In genomic region chr13:4228441-4228840, GRCm38 (mm10) we compare ENCODE assay signal across 10 mouse cellular contexts. TPM values are rescaled to one million over a fixed set of nuclear protein-coding genes. Genes with fewer than 3 reads are reported as not detected.
DNase-seq lines count a peak whose midpoint lies in the region; ATAC-seq lines count a peak whose summit lies in the region.
"Had no signal": no experiment of that assay in that cellular context is flagged by ENCODE, and none has a peak within 500 bp of the region (broad histone marks: within the 10 kb centered on the region; RNA-seq: fewer than 3 reads in every experiment).

Gene Akr1c19 (plus strand): TSS chr13:4228700.

- no peak within 1 kb of the TSS for H3K9ac ChIP-seq in lung, embryonic 15.5 days
- H3K9ac ChIP-seq in liver, embryonic 12.5 days = no peak within 1 kb of the TSS
- no peak within 1 kb of the TSS for H3K9ac ChIP-seq in stomach, embryonic 16.5 days (ENCODE audit: low read length)

- H3K27ac ChIP-seq in lung, embryonic 15.5 days = no peak within 1 kb of the TSS
- H3K27ac ChIP-seq in liver, embryonic 12.5 days = no peak within 1 kb of the TSS
- H3K27ac ChIP-seq in stomach, embryonic 16.5 days (ENCODE audit: low read length) = no peak within 1 kb of the TSS
- no peak within 1 kb of the TSS for H3K27ac ChIP-seq in forebrain, embryonic 10.5 days
- H3K27ac ChIP-seq: left cerebral cortex, adult 2 months had no signal

- 43% methylated on average over 1 of the region's 1 CpGs for WGBS in lung, embryonic 15.5 days
- WGBS in liver, embryonic 12.5 days (ENCODE audit: insufficient replicate concordance) = 44% methylated on average over 1 of the region's 1 CpGs
- WGBS in stomach, embryonic 16.5 days = 61% methylated on average over 1 of the region's 1 CpGs
- WGBS in forebrain, embryonic 10.5 days = 85% methylated on average over 1 of the region's 1 CpGs

- intact Hi-C loops in heart, postnatal 25 days (cut with DNase I) = no loop called here

- no peaks in the 10 kb centered on the region for H3K27me3 ChIP-seq in lung, embryonic 15.5 days
- H3K27me3 ChIP-seq in liver, embryonic 12.5 days (replicated peaks) = no peaks in the 10 kb centered on the region
- H3K27me3 ChIP-seq in stomach, embryonic 16.5 days (ENCODE audit: control insufficient read depth, insufficient read depth, low read length) = no peaks in the 10 kb centered on the region
- H3K27me3 ChIP-seq in forebrain, embryonic 10.5 days (ENCODE audit: poor library complexity, severe bottlenecking) = no peaks in the 10 kb centered on the region

- DNase-seq in lung, postnatal 4 days = no peak
- DNase-seq in heart, postnatal 25 days (ENCODE audit: low spot score) = peak; percentile 4
- no peak for DNase-seq in forebrain, embryonic 10.5 days (ENCODE audit: extremely low spot score, low spot score)
- no peak for DNase-seq in thymus, postnatal 25 days
- DNase-seq: gastrocnemius, postnatal 25 days had no signal

- H3K9me3 ChIP-seq in lung, embryonic 15.5 days = no peaks in the 10 kb centered on the region
- no peaks in the 10 kb centered on the region for H3K9me3 ChIP-seq in liver, embryonic 12.5 days (replicated peaks)
- H3K9me3 ChIP-seq in stomach, embryonic 16.5 days (replicated peaks; ENCODE audit: control insufficient read depth, low read length) = no peaks in the 10 kb centered on the region
- no peaks in the 10 kb centered on the region for H3K9me3 ChIP-seq in forebrain, embryonic 10.5 days

- ATAC-seq in lung, embryonic 15.5 days (ENCODE audit: borderline replicate concordance, extremely low read depth, low FRiP score, low TSS enrichment) = 0 out of 2 replicates have a peak, but pooled peaks have one; percentile 19
- no peak for ATAC-seq in liver, embryonic 12.5 days
- no peak for ATAC-seq in stomach, embryonic 16.5 days (ENCODE audit: insufficient read depth, low FRiP score)
- ATAC-seq: inflammation-experienced regulatory T-cells, adult 6 months had no signal

- no peak within 1 kb of the TSS for H3K4me2 ChIP-seq in lung, embryonic 15.5 days
- H3K4me2 ChIP-seq in liver, embryonic 12.5 days = no peak within 1 kb of the TSS
- no peak within 1 kb of the TSS for H3K4me2 ChIP-seq in stomach, embryonic 16.5 days (ENCODE audit: low read depth, low read length)

- no peak within 1 kb of the TSS for H3K4me3 ChIP-seq in lung, embryonic 15.5 days
- H3K4me3 ChIP-seq in liver, embryonic 12.5 days = no peak within 1 kb of the TSS
- no peak within 1 kb of the TSS for H3K4me3 ChIP-seq in stomach, embryonic 16.5 days (replicated peaks; ENCODE audit: low read length)
- H3K4me3 ChIP-seq in forebrain, embryonic 10.5 days = no peak within 1 kb of the TSS
- H3K4me3 ChIP-seq: left cerebral cortex, adult 2 months had no signal

- no peaks in the 10 kb centered on the region for H3K36me3 ChIP-seq in lung, embryonic 15.5 days
- H3K36me3 ChIP-seq in liver, embryonic 12.5 days = no peaks in the 10 kb centered on the region
- H3K36me3 ChIP-seq in stomach, embryonic 16.5 days (ENCODE audit: control insufficient read depth, insufficient read depth, low read length) = no peaks in the 10 kb centered on the region
- H3K36me3 ChIP-seq in forebrain, embryonic 10.5 days (replicated peaks) = no peaks in the 10 kb centered on the region

- no peaks in the 10 kb centered on the region for H3K4me1 ChIP-seq in lung, embryonic 15.5 days
- no peaks in the 10 kb centered on the region; the same call in 1 of the 2 replicates for H3K4me1 ChIP-seq in liver, embryonic 12.5 days
- no peaks in the 10 kb centered on the region for H3K4me1 ChIP-seq in stomach, embryonic 16.5 days (ENCODE audit: control insufficient read depth, insufficient read depth, low read length)
- no peaks in the 10 kb centered on the region for H3K4me1 ChIP-seq in forebrain, embryonic 10.5 days

RNA-seq across cellular contexts. Expression of gene Akr1c19, which starts in this region (rescaled TPM):
- polyA plus RNA-seq in lung, embryonic 15.5 days (2015; fragmentation: Nextera tagmentation; extraction: Ambion mirVana) = 10.3 and 11.7 TPM in 2 replicates
- total RNA-seq in heart, postnatal 25 days (2021) = 1 to 10 TPM; 1.5 to 1.7 TPM
- 34.1 and 36.7 TPM in 2 replicates for polyA plus RNA-seq in liver, embryonic 12.5 days (2016; fragmentation: Nextera tagmentation; extraction: Ambion mirVana)
- polyA plus RNA-seq in stomach, embryonic 16.5 days (2015; fragmentation: Nextera tagmentation; extraction: Ambion mirVana) = 123 and 129 TPM in 2 replicates
- 0.15 and 0.26 TPM in 2 replicates for polyA plus RNA-seq in forebrain, embryonic 10.5 days (2016; fragmentation: Nextera tagmentation; extraction: Ambion mirVana)
- total RNA-seq: left cerebral cortex, adult 2 months had no signal
- polyA plus RNA-seq: inflammation-experienced regulatory T-cells, adult 6 months had no signal
